Mouse (Mus musculus) midbrain, embryonic 16.5 days (tissue): ENCODE data around the gene Fign. TPM values are rescaled to one million over a fixed set of nuclear protein-coding genes. Genes with fewer than 3 reads are reported as not detected.
A peak's percentile ranks its signal among the peaks of the same experiment; 100 is the strongest.

ENCODE experiments used
- ATAC-seq: fragments of 200-750 bp; cut with Nextera tagmentation; 2 replicates; pipeline ENCODE4 v1.8.0; 2017; ENCODE audit warnings: moderate TSS enrichment
- H3K27ac ChIP-seq: fragments of 300-500 bp; sonication (generic); 2 replicates; pipeline ENCODE4 v1.5.1; 2014; ENCODE audit warnings: mild to moderate bottlenecking, low read length, mixed read lengths
- H3K27me3 ChIP-seq: fragments of 300-500 bp; sonication (generic); 2 replicates; pipeline ENCODE4 v1.6.1; 2014; ENCODE audit warnings: low read depth, low read length, mixed read lengths; ENCODE audit not compliant: control insufficient read depth, insufficient read depth
- H3K36me3 ChIP-seq: fragments of 300-500 bp; sonication (generic); 2 replicates; pipeline ENCODE4 v1.6.1; 2014; ENCODE audit warnings: mild to moderate bottlenecking, low read length, moderate library complexity, mixed read lengths; ENCODE audit not compliant: control insufficient read depth, insufficient read depth
- H3K4me1 ChIP-seq: fragments of 300-500 bp; sonication (generic); 2 replicates; pipeline ENCODE4 v1.6.1; 2014; ENCODE audit warnings: mild to moderate bottlenecking, low read length, mixed read lengths; ENCODE audit not compliant: control insufficient read depth, insufficient read depth
- H3K4me2 ChIP-seq: fragments of 300-500 bp; sonication (generic); 2 replicates; pipeline ENCODE4 v1.6.1; 2014; ENCODE audit warnings: mild to moderate bottlenecking, low read length, mixed read lengths
- H3K4me3 ChIP-seq: fragments of 300-500 bp; sonication (generic); 2 replicates; pipeline ENCODE4 v1.5.1; 2014; ENCODE audit warnings: low read depth, mild to moderate bottlenecking, low read length, moderate library complexity, mixed read lengths
- H3K9ac ChIP-seq: fragments of 300-500 bp; sonication (generic); 2 replicates; pipeline ENCODE4 v1.6.1; 2014; ENCODE audit warnings: low read depth, low read length, mixed read lengths
- H3K9me3 ChIP-seq: fragments of 300-500 bp; sonication (generic); replicated peaks from 2 replicates; pipeline ENCODE4 v1.6.1; 2014; ENCODE audit warnings: mild to moderate bottlenecking, low read length, mixed read lengths; ENCODE audit not compliant: control insufficient read depth, poor library complexity, severe bottlenecking
- WGBS: fragments of 180-500 bp; shearing (Covaris S2); extraction: QIAGEN DNeasy Blood & Tissue Kit; methylation state at CpG from one replicate; pipeline ENCODE4 v1.1.7; 2014; 5-methylcytosine and 5-hydroxymethylcytosine counted together
- polyA plus RNA-seq: library from polyadenylated mRNA; unstranded; fragments of >200 nt; fragmentation: Nextera tagmentation; extraction: Ambion mirVana; gene quantifications from 2 replicates; pipeline ENCODE4 v1.2.1, GENCODE M21; 2015

Gene Fign
- polyA plus RNA-seq, 1 experiment from 2014 or later: 20.5 TPM

GRCm38 (mm10) chr2:64096721-64097411 lies 972 bp downstream of the Fign start:
- H3K9me3 ChIP-seq: no peaks in the 10 kb centered on the region
- H3K27me3 ChIP-seq: no peaks in the 10 kb centered on the region
- H3K9ac ChIP-seq: peak overlapping the region; percentile 85
- ATAC-seq: no peak
- peak overlapping the region; percentile 80 for H3K4me3 ChIP-seq
- WGBS: under 1% methylated on average over 12 of the region's 12 CpGs
- H3K36me3 ChIP-seq: no peaks in the 10 kb centered on the region
- peak overlapping the region; percentile 94 for H3K4me2 ChIP-seq
- peaks cover 8% of the 10 kb centered on the region; the same call in 1 of the 2 replicates for H3K4me1 ChIP-seq
- peak overlapping the region; percentile 94 for H3K27ac ChIP-seq

GRCm38 (mm10) chr2:64096176-64096575 lies 1.7 kb downstream of the Fign start:
- Histone ChIP-seq H3K27ac (peak overlapping the region; percentile 15; the same call in 1 of the 2 replicates), H3K36me3 (no peaks in the 10 kb centered on the region), H3K4me2 (peak overlapping the region; percentile 94), H3K4me1 (peaks cover 8% of the 10 kb centered on the region; the same call in 1 of the 2 replicates), H3K4me3 (peak overlapping the region; percentile 80), H3K9ac (peak overlapping the region; percentile 43), H3K9me3 (no peaks in the 10 kb centered on the region), H3K27me3 (no peaks in the 10 kb centered on the region)
- WGBS: 22% methylated on average over 5 of the region's 5 CpGs
- ATAC-seq: no peak

GRCm38 (mm10) chr2:64095561-64095960 lies 2.3 kb downstream of the Fign start:
- WGBS: 7% methylated on average over 5 of the region's 5 CpGs
- no peak for ATAC-seq
- no peaks in the 10 kb centered on the region for H3K27me3 ChIP-seq
- peaks cover 8% of the 10 kb centered on the region; the same call in 1 of the 2 replicates for H3K4me1 ChIP-seq
- peak overlapping the region; percentile 43; the same call in 1 of the 2 replicates for H3K9ac ChIP-seq
- H3K27ac ChIP-seq: peak overlapping the region; percentile 65; the same call in 1 of the 2 replicates
- no peaks in the 10 kb centered on the region for H3K36me3 ChIP-seq
- H3K4me3 ChIP-seq: peak overlapping the region; percentile 35
- no peaks in the 10 kb centered on the region for H3K9me3 ChIP-seq
- peak overlapping the region; percentile 53 for H3K4me2 ChIP-seq

- H3K9ac ChIP-seq: 0 out of 2 replicates have a peak overlapping the region, but pooled peaks have one; percentile 2
These were observed 4.8 kb downstream of the Fign start for GRCm38 (mm10) chr2:64093087-64093486.

GRCm38 (mm10) chr2:64083853-64084427 lies 13.9 kb downstream of the Fign start:
- ATAC-seq: no peak
- peaks cover 14% of the 10 kb centered on the region for H3K4me1 ChIP-seq
- no peaks in the 10 kb centered on the region for H3K36me3 ChIP-seq
- H3K9ac ChIP-seq: no peak overlapping the region
- H3K27me3 ChIP-seq: no peaks in the 10 kb centered on the region
- no peak overlapping the region for H3K4me2 ChIP-seq
- H3K9me3 ChIP-seq: no peaks in the 10 kb centered on the region
- H3K27ac ChIP-seq: no peak overlapping the region
- no peak overlapping the region for H3K4me3 ChIP-seq
- 82% methylated on average over 5 of the region's 5 CpGs for WGBS

More at GRCm38 (mm10) chr2:64093087-64093486, 4.8 kb downstream of the Fign start:
- 60% methylated on average over 6 of the region's 6 CpGs for WGBS
- no peaks in the 10 kb centered on the region for H3K27me3 ChIP-seq
- no peak for ATAC-seq
- peak overlapping the region; percentile 13 for H3K4me2 ChIP-seq
- H3K4me1 ChIP-seq: peaks cover 8% of the 10 kb centered on the region; the same call in 1 of the 2 replicates
- no peaks in the 10 kb centered on the region for H3K9me3 ChIP-seq
- no peaks in the 10 kb centered on the region for H3K36me3 ChIP-seq
- peak overlapping the region; percentile 28; the same call in 1 of the 2 replicates for H3K27ac ChIP-seq
- H3K4me3 ChIP-seq: peak overlapping the region; percentile 12; the same call in 1 of the 2 replicates

GRCm38 (mm10) chr2:64079765-64080164 lies 18.1 kb downstream of the Fign start:
- H3K27me3 ChIP-seq: no peaks in the 10 kb centered on the region
- no peaks in the 10 kb centered on the region for H3K36me3 ChIP-seq
- H3K4me2 ChIP-seq: peak overlapping the region; percentile 4; the same call in 1 of the 2 replicates
- H3K9ac ChIP-seq: no peak overlapping the region
- no peaks in the 10 kb centered on the region for H3K9me3 ChIP-seq
- no peak overlapping the region for H3K4me3 ChIP-seq
- ATAC-seq: peak; percentile 36; the same call in 1 of the 2 replicates
- peaks cover 39% of the 10 kb centered on the region for H3K4me1 ChIP-seq
- H3K27ac ChIP-seq: no peak overlapping the region
- 4% methylated on average over 4 of the region's 4 CpGs for WGBS

- 60% methylated on average over 3 of the region's 3 CpGs for WGBS
- H3K27ac ChIP-seq: no peak overlapping the region
- H3K9ac ChIP-seq: no peak overlapping the region
- H3K4me1 ChIP-seq: peaks cover 41% of the 10 kb centered on the region
- no peak overlapping the region for H3K4me2 ChIP-seq
- H3K4me3 ChIP-seq: no peak overlapping the region
- no peaks in the 10 kb centered on the region for H3K27me3 ChIP-seq
- no peak for ATAC-seq
- H3K9me3 ChIP-seq: no peaks in the 10 kb centered on the region
- no peaks in the 10 kb centered on the region for H3K36me3 ChIP-seq
These were observed 19.3 kb downstream of the Fign start for GRCm38 (mm10) chr2:64078551-64078950.

- no peaks in the 10 kb centered on the region for H3K9me3 ChIP-seq
- no peak for ATAC-seq
- 52% methylated on average over 2 of the region's 2 CpGs for WGBS
- peaks cover 41% of the 10 kb centered on the region for H3K4me1 ChIP-seq
- H3K27me3 ChIP-seq: no peaks in the 10 kb centered on the region
- H3K27ac ChIP-seq: no peak overlapping the region
- no peak overlapping the region for H3K4me2 ChIP-seq
- no peak overlapping the region for H3K4me3 ChIP-seq
- no peak overlapping the region for H3K9ac ChIP-seq
- no peaks in the 10 kb centered on the region for H3K36me3 ChIP-seq
These were observed 20.0 kb downstream of the Fign start for GRCm38 (mm10) chr2:64077846-64078245.

GRCm38 (mm10) chr2:64075873-64076272 lies 22.0 kb downstream of the Fign start:
- no peaks in the 10 kb centered on the region for H3K36me3 ChIP-seq
- 12% methylated on average over 6 of the region's 6 CpGs for WGBS
- H3K27me3 ChIP-seq: no peaks in the 10 kb centered on the region
- no peaks in the 10 kb centered on the region for H3K9me3 ChIP-seq
- H3K4me1 ChIP-seq: peaks cover 41% of the 10 kb centered on the region
- H3K4me2 ChIP-seq: peak overlapping the region; percentile 48
- H3K9ac ChIP-seq: no peak overlapping the region; the same call in 1 of the 2 replicates
- no peak for ATAC-seq
- no peak overlapping the region for H3K27ac ChIP-seq
- no peak overlapping the region for H3K4me3 ChIP-seq
